Mouse (Mus musculus) lung, postnatal 36 days (tissue): ENCODE measurements around the gene Gps2.

ENCODE experiments used
- DNase-seq: peaks from one replicate; pipeline ENCODE4 v3.0.0; 2022; ENCODE audit warnings: mixed read lengths

Gps2 gene

DNA sequence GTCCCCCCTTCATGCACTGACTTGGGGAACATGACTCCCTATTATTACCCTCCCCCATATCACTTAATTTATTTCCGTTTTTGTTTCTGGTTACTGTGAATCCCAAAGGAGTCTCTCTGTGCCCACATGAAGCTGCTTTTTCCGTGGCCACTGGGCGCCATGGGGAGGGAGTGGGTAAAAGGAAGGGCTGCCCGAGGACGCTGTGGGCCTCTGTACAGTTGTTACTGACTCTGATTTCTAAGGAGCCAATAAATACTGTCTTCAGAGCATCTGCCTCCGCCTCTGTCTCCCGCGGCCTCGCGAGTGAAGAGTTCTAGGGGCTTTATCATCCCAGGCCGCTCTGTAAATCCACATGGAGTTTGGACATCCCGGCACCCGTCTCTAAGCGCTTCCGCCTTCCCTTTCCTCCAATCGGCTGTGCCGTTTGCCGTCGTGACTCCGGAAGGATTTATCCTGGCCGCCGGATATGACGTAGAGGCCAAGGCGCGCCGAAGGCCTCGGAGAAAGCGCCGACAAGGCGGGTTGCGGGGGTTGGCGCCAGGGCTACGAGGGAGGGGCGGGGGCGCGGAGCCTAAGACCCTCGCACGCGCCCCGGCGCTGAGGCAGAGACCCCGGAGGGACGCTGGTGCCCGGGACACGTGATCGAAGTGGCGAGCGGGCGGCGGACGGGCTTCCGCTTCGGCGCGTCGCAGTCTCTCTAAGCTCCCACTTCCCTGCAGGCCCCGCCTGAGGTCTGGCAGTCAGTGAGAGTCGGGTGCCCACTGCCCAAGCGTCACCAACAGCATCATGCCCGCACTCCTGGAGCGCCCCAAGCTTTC lies at the start of gene Gps2:
Gene Gps2, plus strand, starts transcription at position 335 of the 818 bp plus-strand sequence.
- DNase-seq: peak; percentile 95

DNA sequence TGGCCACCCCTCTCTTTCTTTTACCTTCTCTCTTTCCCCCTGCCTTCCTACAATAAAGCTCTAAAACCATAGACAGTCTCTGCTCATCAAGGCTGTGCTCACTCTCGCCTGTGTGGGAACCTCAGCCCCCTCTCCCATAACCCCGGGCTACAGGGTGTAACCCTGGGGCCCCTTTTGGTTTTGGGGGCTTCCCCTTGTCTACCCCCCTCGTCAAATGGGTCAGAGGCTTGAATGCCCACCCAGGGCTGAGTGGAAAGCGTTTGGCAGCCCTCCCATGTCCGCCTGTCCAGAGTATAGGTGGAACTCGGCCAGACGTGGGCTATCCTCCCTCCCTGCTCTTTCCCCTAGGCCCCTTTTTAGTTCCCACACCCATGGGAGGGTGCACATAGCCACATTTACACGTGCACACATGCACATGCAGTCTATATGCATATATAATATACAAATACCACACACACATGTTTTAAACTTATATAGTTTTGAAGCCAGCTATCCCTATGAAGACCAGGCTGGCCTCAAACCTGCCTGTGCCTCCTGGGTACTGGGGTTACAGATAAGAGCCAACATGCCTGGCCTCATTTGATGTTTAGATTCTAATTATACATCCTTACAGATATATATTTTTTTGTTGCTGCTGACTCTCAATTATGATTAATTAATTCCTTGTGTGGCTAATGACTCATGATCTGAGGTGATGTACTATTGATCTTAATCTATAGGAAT lies 49.4 kb upstream of the Gps2 start:
- no peak for DNase-seq

DNA sequence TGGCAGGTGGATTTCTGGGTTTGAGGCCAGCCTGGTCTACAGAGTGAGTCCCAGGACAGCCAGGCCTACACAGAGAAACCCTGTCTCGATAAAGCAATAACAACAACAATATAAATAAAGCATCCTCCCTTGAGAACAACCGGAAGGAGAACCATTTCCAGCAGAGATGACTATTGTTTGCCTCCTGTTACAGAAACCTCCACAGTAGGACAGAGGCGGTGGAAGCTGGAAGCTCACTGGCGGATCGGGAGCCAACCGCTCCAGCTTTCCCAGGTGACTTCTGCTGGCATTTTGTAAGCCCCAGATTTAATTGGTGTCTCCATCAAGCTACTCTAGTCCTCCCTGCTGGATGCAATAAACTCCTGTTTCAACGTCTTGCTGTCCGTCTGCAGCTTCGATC lies 48.1 kb upstream of the Gps2 start:
- no peak for DNase-seq

DNA sequence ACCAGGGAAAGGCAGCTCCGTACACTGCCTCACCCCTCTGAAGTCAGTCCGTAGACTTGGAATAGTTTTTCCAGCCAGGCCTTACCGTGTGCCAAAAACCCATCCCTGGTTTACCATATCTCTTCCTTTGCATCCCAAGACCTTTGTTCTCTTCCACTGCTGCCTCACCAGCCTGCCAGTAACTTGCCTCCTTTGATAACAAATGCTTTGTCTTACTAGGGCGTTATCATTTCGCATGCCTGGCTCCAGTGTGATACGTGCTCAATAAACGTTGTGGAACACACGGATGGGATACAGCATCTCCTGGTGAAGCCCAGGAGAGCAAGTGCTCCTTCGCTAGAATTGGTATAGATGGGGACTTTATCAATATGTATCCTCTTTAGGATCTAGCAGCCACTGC lies 46.4 kb upstream of the Gps2 start:
- DNase-seq: peak; percentile 58

DNA sequence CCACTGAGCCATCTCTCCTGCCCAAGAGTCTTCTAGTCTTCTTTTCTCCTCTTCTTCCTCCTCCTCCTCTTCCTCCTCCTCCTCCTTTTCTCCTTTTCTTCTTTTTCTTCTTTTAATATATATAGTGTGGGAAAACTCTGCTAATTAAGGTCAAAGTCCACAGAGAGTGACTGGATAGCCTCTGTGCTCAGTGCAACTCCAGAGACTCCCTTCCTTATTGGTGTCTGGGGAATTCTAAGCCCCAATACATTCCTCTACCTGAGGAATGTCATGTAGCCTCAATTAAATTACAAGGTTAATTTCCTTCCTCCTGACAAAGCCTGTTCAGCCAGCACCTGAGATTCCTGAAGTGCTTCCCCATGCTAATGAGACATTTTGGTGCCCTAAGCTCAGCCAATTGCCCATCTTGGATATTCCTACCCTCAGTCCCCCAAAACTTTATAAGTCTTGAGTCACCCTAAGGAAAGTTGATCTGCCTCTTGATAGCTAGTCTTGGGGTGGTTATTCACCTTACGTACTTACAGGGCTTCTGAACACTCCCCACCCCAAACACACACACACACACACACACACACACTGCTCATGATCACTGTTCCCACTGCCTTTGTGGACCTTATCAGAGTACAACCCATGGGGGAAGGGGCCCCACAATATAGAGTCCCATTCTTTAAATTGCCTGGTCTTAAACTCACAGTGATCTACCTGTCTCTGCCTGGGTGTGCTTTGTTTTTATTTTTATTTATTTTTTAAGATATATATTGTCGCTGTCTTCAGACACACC lies 43.2 kb upstream of the Gps2 start:
- no peak for DNase-seq

DNA sequence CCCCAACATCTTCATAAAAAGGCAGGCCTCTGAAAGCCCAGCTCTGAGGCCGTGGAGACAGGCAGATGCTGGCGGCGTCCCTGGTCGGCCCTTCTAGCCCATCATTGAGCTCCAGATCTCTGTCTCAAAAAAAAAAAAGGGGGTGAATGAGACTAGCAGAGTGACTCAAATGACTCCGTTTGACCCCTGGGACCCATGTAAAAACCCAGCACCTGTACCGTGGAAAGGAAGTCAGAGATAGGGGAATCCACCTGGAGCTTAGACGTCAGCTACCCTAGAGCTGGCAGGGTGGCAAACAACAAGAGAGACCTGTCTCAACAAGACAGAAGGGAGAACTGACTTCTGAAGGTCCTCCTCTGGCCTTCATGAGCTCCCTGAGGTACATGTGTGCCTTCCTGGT lies 41.9 kb upstream of the Gps2 start:
- DNase-seq: no peak

DNA sequence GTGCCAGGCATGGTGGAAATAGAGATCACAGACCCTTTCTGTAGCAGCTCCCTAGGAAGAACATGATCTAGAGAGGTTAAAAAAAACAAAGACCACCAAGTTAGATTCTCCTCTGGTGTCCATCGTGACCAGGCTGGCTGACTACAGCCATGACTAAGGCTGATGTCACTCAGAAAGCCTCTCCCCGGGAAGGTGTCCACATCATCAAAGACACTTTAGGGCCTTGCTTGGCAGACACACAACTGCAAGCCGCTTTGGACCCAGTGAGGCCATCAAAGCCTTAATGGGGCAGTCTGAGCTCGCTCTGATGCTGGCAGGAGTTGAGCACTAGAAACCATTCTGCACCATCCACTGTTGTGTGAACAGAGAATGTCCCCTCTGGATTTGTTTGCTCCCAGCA lies 41.2 kb upstream of the Gps2 start:
- no peak for DNase-seq

DNA sequence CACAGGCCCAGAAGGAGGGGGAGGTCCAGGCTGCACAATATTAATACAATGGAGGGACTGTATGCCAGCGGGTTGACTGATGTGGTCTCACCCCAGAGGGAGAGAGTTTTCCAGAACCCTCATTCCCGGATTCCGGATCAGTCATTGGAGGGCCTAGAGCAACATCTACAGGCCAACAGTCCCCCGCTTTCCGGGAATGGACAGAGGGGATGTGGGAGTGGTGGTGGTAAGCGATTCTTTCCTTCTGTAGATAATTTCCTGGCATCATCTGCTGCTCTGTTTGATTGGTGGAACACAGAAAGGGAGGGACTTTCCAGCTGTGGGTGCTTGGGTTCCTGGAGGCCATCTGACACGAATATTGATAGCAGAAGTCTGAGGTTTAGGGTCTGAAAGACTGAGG lies 37.5 kb upstream of the Gps2 start:
- DNase-seq: peak; percentile 88

DNA sequence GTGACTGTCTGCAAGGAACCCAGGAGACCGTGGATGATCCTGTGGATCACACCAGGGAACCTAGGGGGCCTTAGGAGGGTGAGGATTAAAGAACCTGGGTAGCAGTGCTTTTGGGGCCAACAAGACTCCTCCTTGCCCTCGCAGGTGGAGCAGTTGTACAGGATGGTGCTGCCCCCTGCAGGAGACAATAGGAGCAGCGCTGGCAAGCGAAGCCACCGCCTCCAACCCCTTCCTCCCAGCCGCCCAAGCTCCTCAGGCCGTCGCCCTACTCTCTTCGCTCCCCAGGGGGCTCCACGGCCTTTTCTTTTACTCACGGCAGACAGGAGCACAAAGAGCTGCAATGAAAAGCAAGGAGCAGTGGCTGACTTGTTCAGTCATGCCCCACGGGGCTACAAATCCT lies 36.8 kb upstream of the Gps2 start:
- peak; percentile 92 for DNase-seq

DNA sequence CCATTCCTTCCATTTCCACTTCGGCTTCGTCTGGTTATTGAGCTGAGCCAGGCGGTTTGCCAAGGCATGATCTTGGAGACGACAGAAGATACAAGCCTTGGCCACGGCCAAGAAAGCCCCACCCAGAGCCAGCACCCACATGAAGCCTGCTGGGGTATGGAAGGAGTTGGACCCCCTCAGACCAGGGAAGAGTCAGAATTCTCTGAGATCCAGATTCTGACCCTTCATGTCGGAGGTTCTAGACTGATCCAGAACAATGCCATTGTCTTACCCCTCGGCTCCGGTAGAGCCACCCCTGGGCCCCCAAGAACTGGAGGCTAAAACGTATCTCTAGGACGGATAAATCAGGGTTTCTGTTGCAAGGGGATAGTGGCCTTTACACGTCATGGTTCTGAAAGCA lies 35.8 kb upstream of the Gps2 start, which contains the start of gene Tmem95:
Gene Tmem95, minus strand, starts transcription at position 141 of the 400 bp plus-strand sequence.
- DNase-seq: no peak

DNA sequence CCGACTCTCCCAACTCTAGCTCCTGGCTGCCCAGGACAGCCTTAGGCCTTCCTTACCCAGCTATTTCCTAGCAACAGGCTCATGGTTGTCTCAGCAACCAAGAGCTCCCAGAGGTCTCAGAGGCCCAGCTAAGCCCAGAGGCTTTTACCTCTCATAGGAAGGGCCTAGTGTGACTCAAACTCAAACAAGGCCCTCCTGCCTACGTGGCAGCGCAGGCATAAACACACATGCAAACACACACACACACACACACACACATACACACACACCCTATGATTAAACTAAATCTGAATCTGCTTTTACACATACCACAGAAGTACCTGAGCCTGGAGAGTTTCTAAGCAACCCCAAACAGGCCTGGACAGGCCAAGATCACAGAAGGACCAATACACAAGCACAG lies 35.3 kb upstream of the Gps2 start:
- no peak for DNase-seq

DNA sequence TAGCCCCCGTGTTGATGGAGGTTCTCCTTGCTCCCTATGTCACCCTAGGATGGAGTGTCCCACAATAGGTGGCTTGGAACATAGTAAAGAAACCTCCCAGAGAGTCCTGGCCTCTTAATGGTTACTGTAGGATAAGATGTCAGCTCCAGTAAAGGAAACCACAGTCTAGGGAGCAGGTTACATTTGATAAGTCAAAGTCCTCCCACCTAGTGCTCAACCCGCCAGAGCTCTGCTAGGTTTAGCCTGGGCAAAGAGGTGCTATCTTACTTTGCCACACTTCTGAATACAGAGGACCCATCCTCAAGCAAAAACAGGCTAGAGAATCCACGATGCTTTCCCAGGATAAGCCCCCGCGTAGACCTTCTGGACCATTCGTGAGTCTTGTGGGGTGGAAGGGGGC lies 34.7 kb upstream of the Gps2 start:
- no peak for DNase-seq

DNA sequence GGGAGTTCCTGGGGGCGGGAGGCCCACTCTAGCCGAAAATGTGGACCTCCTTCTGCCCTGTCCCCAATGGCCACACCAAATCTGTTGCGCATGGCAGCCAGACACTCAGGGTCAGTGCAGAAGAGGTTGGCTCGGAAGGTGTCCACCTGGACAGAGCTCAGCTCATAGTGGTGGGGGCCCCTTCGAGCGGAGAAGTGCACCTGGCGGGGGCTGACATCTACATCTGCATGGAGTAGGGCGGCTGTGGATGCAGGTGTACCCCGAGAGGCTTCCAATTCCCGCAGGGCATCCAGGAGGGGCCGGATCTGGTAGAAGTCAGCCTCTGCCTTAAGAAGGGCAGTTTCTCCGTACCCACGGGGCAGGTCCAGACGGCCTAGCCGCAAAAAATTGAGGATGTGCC lies 34.0 kb upstream of the Gps2 start:
- no peak for DNase-seq

DNA sequence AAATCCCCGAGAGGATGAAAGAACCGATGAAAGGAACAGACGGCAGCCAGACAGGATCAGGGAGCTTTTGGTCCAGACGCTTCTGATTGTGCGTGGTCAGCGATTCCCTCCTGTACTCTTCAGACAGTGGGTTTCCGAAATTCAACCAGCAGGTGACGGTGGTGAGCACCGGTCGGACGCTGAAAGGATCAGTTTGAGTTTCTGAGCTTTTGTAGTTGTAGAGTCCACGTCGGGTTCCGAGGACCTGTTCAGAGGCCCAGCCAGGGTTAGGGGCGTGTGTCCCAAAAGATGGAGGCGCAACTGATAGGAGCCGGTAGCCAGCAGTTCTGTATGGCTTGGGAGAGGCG lies 33.2 kb upstream of the Gps2 start:
- peak; percentile 88 for DNase-seq

DNA sequence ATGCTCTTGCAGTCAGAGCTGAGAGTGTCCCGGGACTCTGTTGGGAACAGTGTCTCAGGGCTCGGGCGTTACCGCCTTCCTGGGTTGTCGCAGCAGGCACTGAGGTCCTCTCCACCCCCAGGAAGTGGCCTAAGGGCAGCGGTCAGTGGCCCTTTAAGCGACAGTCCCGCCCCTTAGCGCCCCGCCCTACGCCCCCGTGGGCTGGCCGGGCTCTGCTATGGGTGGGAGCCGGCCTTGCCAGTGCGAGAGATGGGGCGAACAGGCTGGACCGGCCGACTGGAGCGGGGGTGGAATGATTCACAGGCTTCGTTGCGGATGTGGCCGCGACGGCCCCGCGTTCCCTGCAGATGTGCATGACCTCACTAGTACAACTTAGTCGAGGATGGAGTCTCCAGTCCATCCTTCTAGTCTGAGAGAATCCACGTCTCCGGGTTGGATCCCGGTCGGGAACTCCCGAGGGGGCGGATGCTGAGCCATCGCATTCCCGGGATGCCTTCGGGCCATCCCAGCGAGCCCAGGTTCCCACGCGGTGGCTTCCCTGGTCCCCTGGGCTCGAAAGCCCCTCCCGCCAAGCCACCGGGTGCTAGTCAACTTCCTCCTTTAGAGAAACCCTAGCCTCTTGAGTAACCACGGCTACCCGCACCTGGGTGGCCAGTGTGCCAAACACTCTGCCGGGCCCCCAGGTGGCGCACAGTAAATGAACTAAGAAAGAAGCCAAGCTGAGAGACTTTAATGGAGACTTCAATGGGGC lies 32.7 kb upstream of the Gps2 start, which contains the start of gene Kctd11:
Gene Kctd11, minus strand, starts transcription at position 554 of the 751 bp plus-strand sequence.
- peak; percentile 96 for DNase-seq

DNA sequence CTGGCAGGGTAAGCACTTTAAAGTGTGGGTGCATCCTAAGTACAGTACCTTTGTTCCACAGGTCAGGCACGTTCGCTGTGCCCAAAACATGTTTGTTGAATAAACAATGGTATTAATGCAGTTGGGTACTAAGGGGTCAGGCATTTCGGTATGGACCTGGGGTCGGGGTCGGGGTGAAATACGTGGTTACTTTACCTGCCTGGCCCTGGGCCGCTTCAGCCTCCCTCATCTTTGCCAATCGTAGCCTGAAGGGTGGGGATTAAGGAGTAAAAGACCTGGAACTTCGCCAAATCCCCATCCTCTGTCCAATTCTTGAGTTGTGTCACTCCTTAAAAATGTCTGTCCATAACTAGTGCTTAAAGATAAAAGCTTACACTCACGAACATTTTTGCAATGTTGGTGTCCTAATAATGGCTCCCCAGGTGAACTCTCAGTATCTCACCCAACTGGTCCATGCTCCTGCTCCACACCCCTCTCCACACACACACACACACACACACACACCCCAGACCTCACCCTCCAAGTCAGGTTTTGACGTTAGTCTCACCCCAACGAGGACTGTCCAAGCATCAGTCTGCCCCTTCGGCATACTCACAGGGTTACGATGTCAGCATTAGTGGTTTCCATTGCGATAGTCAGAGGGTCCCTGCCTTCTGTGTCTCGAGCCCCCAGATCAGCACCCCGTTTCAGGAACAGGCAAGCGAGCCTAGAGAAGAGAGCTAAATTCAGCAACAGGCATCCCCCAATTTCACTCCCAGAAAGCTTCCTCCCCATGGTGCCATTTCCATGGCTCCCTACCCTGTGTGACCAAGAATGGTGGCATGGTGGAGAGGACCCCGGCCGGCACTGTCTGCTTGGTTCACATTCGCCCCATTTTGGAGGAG lies 31.7 kb upstream of the Gps2 start:
- no peak for DNase-seq

DNA sequence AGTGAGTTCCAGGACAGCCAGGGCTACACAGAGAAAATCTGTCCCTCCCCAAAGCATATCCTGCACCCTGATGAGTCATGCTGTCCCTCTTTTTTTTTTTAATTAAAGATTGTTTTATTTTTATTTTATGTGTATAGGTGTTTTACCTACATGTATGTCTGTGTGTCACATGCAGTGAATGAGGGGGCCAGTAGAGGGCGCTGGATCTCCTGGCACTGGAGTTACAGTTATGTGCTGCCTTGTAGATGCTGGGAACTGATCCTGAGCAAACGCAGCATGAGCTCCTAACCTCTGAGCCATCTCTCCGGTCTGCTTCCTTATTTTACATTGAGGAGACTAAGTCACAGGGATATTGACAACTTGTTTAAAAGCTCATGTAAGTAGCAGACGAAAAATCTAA lies 30.6 kb upstream of the Gps2 start:
- peak; percentile 64 for DNase-seq

DNA sequence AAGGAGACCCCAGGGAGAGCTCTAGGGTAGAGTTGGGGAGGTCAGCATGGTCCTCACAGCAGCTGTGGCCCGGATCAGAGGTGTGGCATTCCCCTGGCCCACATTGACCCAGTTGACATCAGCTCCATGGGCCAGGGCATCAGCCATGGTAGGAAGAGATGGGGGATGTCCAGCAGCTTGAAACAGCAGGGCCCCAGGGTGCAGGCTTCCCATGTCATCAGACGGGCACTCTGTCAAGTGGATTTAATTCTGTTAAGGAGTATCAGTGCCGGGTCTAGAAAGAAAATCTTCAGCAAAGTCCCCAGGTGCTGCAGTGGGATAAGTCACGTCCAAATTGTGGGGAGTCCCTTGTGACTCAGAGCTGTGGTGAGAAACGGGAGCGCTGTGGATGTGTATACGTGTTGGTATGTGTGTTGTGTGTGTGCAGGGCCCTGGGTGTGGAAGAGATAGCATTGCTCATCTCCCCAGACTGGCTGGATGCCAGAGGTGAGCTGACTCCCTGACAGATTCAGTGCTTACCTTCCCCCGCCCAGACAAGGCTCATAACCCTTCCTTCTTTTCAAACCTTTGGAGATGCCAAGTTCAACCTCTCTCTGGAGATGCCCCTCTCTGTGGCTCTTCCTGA lies 30.0 kb upstream of the Gps2 start:
- no peak for DNase-seq

DNA sequence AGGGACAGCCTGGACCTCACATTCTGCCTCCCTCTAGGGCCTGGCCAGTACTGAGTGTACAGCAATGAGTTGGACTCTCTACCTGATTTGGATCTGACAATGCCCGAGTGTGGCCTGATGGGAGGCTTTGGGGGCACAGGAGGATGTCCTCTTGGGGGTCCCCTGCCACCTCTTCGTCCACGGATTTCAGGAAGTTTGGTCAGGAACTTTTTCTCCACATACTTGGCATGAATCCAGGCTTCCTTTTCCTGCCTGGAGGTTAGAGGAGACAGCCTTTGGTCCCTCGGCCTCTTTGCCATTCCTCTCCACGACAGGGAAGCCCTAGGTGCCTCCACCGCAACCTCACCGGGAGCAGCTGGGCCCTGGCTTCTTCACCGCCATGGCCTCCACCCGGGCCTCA lies 29.4 kb upstream of the Gps2 start:
- no peak for DNase-seq

DNA sequence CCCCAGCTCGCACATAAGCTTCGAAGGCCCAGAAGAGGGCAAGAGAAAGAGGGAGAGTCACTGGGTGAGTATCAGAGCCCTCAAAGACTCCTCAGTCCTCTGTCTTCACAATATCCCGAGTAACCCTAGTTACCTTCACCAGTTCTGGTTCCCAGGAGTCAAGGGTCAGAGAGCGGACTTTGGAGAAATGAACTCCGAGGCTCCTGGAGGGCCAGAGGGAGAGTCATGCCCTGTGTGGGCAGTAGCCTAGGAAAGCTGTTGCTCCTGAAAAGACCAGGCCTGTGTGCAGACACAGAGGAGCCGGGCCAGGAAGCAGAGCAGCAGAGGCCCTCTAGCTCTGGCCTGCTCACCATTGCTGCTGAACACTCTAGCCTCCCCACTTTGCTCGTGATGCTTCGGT lies 29.0 kb upstream of the Gps2 start:
- DNase-seq: no peak

DNA sequence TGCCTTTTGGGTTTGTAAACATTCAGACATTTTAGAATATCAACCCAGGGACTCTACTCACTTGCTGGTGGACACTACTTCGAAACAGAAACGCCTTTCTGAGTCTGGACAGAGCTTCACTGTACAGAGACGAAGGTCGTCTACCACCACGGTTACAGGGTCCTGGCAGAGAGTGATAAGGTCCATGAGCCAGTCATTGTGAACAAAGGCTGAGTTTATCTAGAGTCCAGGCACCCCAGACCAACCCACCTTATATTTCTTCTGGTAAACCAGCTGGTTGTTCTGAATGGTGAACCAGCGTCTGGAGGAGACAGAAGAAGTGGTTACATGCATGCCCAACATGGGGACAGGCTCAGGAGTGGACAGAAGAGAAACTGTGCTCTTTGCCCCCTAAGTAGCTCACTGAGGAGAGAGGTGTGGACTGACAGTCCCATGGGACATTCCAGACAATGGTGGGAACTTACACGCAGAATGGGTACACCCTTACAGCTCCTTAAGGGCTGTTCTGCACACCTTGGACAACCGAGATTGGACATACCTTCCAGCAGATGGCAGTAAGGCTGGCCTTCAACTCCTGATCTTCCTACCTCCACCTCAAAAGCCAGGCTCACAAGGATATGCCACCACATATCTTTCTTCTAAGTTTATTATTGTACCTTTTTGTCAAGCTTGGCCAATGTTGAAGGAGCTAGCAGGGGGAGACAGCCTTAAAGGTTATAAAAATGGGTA lies 26.6 kb upstream of the Gps2 start:
- peak; percentile 74 for DNase-seq
